Mouse (Mus musculus) cerebellum, postnatal 14 days (tissue): ENCODE measurements around the gene Phf21a.

Experiments
- DNase-seq, 2 experiments: peaks; one replicate each; pipeline ENCODE4 v3.0.0; 2021; ENCODE audit warnings: mixed read lengths in 2 of 2

The Phf21a gene

GRCm38 (mm10) chr2:92240299-92240698 lies 147.4 kb downstream of the Phf21a start:
- DNase-seq = no peak

DNA sequence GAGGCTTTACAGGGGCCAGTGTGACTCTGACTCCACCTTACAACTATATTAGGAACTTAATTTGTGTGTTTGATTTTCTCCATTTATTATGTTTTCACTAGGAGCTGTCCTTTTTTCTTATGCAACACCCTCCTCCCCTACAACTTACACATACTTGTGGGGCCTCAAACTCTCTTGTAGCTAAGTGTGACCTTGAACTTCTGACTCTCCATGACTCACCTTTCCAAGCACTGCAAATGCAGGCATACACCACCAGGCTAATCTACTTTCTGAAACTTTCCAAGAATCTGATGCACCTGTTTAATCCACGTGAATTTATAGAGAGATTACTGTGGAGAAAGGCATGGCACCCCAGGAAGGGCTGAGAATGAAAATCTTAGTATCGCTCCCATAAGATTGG lies 147.9 kb downstream of the Phf21a start:
- DNase-seq = no peak

GRCm38 (mm10) chr2:92241317-92241716 lies 148.4 kb downstream of the Phf21a start:
- no peak for DNase-seq

DNA sequence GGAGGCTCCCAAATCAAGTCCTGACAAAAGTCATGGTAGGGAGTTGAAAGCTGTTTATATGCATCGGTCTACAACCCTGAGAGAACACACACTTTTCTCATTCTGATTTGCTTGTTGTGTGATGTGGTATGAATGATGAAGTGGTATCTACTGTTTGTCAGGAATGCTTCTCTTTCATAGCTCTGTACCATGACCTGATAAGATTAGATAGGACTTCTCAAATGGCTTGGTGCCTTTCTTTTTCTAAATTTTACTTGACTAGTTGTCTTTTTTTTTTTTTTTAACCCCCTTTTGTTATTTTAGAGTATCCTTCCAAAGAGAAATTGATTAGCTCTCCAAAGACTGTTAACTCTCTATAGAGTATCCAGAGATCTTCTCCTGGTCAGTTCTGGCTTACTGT lies 153.2 kb downstream of the Phf21a start:
- no peak for DNase-seq

GRCm38 (mm10) chr2:92247711-92248110 lies 154.8 kb downstream of the Phf21a start:
- no peak for DNase-seq

- no peak for DNase-seq
Observed at GRCm38 (mm10) chr2:92250472-92250871, 157.6 kb downstream of the Phf21a start.

DNA sequence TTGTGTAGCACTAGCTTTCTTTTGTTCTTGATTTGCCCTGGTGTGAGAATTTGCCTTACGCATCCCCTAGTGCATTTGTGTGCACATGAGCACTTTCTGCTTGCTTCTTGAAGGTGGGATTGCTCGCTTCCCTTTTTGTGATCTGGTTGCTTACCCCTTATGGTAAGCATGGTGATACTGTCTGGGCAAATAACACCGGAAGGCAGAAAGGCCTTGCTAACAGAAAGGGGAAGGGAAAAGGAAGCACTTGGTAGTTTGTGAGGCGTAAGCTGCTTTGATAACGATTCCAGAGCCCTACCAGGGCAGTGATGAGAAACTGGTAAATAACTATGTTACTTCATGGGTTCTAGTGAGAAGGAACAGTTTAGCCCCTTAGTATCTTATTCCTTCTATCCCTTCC lies 160.9 kb downstream of the Phf21a start:
- DNase-seq = no peak

- no peak for DNase-seq
Observed at GRCm38 (mm10) chr2:92256141-92256540, 163.2 kb downstream of the Phf21a start.

DNA sequence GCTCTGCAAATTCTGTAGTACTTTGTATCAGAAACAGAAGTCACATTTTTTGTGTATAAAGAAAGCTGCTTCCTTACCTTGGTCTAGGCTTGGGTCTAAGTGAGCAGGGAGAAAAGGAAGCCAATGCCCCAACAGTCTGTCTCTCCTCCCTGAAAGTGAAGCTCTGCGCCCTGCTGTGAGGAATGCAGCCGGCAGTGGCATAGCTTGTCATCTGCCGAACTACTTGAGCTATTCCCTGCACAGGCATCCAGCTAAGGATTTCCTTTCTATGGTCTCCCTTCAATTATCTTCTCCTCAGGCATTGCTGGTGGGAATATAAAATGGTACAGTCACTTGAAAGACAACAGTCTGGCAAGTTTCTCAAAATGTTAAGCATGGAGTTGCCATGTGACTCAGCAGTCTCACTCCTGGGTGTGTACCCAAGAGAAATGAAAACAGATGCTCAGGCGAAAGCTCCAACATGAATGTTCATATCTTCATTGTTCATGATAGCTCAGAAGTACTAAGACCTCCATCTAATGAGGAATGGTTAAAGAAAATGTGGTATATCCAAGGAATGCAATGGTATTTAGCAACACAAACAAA lies 164.5 kb downstream of the Phf21a start:
- DNase-seq = peak; percentile 18 to 36

DNA sequence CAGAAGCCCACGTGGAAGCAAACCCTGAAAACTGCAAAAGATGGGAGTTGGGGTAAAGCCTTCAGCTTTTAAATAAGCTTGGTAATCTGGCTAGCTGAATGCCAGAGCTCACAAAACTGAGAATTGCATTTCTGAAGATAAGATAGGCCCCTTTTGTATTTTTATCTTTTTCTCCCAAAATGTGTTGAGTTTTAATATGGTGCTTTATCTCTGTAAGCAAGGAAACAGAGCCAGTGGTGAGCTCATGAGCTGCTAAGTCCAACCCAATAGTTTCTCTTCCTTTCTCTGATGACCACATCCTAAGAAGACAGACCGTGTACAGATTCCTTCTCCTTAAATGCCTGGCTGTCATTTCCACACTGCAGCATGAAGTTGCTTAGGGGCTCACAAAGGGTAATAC lies 167.0 kb downstream of the Phf21a start:
- no peak for DNase-seq

DNA sequence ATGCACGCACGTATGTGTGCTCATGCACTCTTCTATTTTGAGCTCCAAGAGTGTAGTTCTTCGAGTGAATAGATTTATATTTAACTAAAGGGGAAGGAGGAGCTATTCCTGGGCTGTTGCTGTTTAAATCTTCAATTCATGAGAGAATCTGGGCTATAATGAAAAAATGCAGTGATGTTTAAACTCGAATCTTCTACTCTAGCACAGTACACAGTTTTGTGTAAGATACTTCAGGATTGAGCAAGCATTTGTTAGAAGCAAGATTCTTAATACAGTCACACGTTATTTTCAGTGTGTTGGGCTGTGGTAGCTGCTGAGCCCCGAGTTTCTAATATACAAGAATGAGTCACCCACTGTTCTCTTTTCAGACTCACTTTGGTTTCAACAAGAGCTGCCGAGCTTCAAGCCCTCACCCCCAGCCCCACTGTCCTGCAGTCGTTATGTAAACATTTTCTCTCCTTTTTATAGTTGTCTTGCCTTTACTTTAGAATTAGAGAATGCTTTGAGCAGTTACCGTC lies 173.2 kb downstream of the Phf21a start:
- no peak for DNase-seq

- DNase-seq = no peak
Observed at GRCm38 (mm10) chr2:92269227-92269626, 176.3 kb downstream of the Phf21a start.

DNA sequence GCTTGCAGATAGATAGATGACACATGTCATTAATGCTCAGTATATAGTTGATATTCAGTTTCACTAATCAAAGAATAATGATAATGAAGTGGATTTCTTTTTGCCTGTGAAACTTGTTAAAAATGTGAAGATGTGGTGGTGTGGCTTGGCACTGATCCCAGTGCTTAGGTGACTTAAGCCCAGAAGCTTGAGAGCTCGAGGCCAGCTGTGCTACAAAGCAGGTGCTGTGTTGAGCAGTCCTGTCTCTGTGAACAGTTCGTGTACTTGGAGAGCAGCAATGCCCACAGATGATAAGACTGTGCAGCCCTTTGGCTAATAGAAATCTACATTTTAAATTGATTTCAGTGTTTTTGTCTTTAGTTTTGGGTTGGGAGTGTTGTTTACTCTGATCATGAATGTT lies 179.6 kb downstream of the Phf21a start:
- DNase-seq = no peak

DNA sequence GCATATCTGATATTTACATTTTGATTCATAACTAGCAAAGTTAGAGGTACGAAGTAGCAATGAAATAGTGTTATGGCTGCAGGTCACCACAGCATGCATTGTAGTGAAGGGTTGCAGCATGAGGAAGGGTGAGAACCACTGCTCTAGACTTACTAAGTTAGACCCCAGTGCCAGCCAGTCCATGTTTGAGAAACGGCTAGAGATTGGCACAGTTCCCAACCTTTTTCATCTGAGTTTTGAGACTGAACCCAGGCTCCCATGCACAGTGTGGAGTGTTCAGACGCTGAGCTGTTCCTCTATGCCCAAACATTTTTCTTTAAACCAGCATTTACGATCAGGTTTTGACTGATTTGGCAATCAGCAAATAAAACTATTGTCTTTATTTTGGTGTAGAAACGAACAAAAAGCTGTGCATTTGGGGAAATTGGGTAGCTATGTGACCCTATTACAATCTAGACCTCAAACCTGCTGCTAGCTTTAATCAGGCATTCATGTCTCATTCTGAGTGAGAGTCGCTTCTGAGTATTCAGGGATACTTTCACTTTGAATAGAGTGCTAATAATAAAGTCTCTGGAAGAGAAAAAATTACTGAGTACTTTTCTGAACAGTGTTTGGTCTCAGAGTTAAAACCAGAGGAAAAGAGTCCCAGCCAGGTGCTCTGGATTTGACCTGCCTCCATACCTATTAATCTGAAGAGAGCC lies 180.3 kb downstream of the Phf21a start:
- peak; percentile 22 to 39 for DNase-seq

DNA sequence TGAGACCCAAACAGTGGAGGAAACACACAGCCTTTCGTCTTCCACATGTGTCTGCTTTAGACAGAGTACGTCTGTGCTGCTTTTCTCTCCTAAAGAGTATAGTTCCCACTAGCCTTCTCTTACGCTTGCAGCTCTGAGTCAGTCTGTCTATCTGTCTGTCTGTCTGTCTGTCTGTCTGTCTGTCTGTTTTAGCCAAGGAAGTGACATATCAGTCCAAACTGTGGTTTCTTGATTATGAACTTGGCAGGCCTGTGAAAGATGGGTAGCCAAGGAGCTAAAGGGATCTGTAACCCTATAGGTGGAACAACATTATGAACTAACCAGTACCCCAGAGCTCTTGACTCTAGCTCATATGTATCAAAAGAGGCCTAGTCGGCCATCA lies 180.9 kb downstream of the Phf21a start:
- no peak for DNase-seq

GRCm38 (mm10) chr2:92277787-92278186 lies 184.9 kb downstream of the Phf21a start:
- no peak for DNase-seq

DNA sequence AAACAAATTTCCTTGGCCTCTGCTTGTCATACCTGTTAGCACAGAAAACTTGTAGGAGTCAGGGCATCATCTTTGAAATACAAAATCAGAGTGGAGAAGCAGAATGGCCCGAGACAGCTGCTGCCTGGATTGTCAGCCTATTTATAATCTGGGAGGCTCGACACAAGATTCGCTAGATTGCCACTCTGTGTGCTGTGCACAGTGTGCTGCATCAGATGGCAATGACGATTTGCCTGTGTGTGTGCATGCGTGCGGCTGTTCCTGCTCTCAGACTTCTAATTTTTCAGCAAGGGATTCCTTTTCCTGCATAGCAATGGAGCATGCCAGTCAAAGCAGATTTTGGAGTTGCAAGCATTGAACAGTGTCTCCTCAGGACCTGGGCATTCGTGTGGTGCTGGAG lies 185.7 kb downstream of the Phf21a start:
- peak; percentile 25 for DNase-seq

DNA sequence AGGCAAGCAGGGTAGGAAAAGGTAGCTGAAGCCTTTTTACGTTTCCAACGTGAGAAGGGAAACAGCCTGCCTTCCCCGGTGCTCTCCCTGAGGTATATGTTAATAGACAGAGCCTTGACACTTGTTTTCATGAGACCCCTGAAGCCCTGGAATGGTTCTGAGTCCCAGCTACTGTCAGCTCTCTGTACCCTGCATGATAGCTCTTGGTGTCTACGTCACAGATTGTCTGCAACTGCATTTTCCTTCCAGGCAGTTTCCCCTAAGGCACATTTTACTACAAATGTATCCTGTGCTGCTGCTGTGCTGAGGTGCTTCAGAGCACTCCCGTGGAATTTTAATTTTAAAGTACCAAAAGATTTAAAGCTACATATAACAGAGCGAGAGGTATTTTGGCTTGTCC lies 186.5 kb downstream of the Phf21a start:
- DNase-seq = no peak

GRCm38 (mm10) chr2:92285597-92285996 lies 192.7 kb downstream of the Phf21a start:
- DNase-seq = peak; percentile 87 to 89

- no peak for DNase-seq
Observed at GRCm38 (mm10) chr2:92289335-92289734, 196.4 kb downstream of the Phf21a start.

DNA sequence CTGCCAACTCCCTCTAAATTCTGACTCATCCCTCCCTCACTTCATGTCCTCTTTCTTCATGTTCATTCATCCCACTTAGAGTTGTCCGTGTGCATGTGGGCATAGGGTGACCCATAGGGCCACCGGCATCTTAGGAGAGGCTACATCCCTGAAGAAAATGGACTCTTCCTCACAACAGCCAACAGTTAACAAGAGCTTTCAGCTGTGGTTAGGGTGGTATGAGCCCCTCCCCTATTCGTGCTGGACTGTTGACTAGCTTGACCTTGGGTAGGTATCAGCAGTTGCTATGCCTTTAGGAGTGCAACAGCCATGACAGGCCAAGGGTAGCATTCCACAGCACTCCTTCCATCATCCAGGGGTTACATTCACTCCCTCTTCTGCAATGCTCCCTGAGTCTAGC lies 198.6 kb downstream of the Phf21a start:
- DNase-seq = no peak

- DNase-seq = peak; percentile 87 to 91
Observed at GRCm38 (mm10) chr2:92296402-92296801, 203.5 kb downstream of the Phf21a start.

- DNase-seq = no peak
Observed at GRCm38 (mm10) chr2:92299896-92300295, 207.0 kb downstream of the Phf21a start.

DNA sequence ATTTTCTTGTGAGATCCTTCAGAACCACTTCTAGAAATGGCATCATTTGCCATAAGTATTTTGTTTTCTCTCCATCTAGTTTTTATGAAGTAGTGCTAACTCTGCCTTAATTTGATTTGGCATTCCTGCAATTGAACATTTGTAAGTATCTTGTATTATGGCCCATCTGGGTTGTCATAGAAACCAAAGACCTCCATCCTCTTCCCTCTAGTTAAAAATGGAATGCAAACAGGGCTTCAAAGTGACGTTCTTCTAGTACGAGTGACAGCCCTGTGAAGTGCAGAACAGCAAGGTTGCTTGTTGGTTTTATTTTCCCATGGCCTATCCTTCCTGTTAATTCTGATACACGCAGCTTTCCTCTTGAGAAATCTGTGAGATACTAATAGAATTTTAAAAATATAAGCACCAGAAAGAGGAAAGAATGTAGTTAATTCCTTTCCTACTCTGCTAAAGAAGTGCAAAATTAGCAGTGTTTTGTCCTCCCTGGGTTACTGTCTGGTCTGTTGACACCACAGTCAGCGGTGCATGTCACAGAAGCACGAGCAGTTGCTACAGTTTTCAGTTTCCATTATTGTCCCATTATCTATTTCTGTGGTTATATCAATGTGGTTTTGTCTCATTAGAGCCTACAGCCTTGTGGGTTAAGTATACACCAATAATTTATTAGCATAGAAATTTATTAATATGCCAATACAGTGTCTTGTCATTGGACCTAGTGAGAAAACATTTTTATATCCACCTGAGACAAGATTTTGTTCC lies 209.1 kb downstream of the Phf21a start:
- DNase-seq = no peak
